Mouse (Mus musculus) lung, postnatal 0 days (tissue): ENCODE data around the gene Map3k14.

Experiments
- CTCF ChIP-seq: IDR thresholded peaks from 2 replicates; pipeline ENCODE4 v1.5.1; 2016; ENCODE audit warnings: antibody characterized with exemption, mild to moderate bottlenecking
- EP300 ChIP-seq: IDR thresholded peaks from 2 replicates; pipeline ENCODE4 v1.6.1; 2016; ENCODE audit warnings: antibody characterized with exemption, mild to moderate bottlenecking, control low read depth

GRCm38 (mm10) chr11:103268350-103268749 lies 1.1 kb upstream of the Map3k14 start:
- no peak for TF ChIP-seq CTCF
- no peak for TF ChIP-seq EP300
